Mouse (Mus musculus) left cerebral cortex, postnatal 25 days (tissue): ENCODE data around the gene Cuedc1. TPM values are rescaled to one million over a fixed set of nuclear protein-coding genes. Genes with fewer than 3 reads are reported as not detected.

ENCODE experiments used
- DNase-seq, 2 experiments: peaks; one replicate each; pipeline ENCODE4 v3.0.0; 2022; ENCODE audit warnings: low spot score in 2 of 2, mixed read lengths in 1 of 2
- intact Hi-C: fragments of 180-260 bp; cut with DNase I; formaldehyde crosslinking; loops from one replicate; pipeline ENCODE4 v1.15.1; 2025
- total RNA-seq, 2 experiments: library from RNA; stranded (reverse); gene quantifications; 2 replicates each; pipeline ENCODE4 v1.2.3; 2021

The Cuedc1 gene
- total RNA-seq, 2 experiments from 2014 or later, result 28.7 to 29.5 TPM

DNA sequence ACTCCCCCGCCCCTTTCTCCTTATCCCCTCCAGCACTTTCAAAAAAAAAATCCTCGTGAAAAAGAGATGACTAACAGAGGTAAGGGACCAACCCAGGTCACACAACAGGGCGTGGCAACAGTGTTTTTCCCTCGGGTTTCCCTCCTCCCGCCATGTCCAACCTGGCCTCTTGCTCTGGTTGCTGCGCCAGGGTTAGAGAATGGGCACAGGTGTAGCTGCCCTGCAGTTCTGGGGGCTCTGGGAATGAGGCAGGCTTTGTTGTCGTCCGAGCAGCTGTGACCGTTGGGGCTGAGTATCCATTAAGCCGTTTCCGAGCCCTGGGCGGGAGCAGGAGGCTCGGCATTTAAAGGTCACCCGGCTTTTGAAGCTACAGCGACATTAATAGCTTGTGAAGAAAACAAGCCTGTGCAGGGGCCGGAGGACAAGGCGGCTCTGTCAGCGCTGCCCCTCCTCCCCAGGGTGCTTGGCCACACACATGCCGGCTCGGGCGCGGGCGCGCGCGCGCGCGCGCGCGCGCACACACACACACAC lies 63.3 kb downstream of the Cuedc1 start:
- DNase-seq, result peak in 1 of 2 experiments; percentile 66
- intact Hi-C loops, result loop anchor here (5.0 kb wide), 1 partner anchor 64 kb away; the partner anchor contains the start of gene Cuedc1

DNA sequence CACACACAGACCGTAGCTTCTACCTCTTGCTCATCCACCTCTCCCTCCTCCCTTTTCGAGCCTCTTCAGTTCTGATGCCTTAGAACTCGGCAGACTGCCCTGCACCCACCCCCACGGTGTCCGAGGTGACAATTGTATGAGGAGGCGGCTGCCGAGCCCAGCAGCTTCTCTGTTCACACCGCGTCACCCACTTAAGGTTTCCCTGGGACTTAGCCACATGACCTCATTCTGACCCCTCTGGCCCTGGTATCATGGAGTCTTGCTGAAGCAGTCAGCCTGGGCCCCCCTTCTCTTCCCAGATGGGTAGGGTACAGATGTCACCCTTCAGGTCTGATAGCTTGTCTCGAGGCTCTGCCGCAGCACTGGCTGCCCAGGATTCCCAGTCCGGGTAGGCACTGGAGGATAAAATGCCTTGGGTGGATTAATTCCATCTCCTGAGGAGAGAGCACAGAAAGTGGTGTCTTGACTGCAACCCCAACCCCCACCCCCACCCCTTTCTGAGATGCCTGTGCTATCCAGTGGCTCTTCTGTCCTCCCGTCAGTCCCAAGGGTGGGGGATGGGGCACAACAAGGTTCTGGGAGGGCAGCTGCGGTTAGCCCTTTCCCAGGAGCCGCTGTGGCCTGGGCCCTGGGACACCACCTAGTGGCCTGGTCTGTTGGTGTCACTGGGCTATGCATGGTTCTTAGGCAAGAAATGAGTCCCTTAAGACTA lies 63.9 kb downstream of the Cuedc1 start:
- DNase-seq, result peak; percentile 72 to 80
- intact Hi-C loops, result loop anchor here (2.0 to 5.0 kb wide), 3 partner anchors 43 to 93 kb away; partner anchors contain the start of genes Cuedc1 and Vezf1

DNA sequence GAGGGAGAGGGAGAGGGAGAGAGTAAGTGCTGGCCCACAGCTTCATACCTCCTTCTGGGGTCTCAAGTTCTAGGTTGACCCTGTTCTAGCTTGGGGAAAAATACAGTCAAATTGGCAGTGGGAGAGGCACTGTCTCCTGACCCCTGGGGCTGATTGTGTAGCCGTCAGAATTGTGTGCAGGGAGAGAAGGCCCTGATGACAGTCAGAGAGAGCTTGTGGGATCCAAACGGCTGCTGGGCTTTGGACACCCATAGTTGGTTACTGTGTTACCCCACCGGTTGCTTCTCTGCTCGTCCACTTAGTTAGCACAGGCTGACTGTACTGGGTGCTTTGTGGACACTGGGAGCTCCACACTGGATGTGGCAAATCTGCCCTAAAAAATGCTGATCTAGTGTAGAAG lies 64.9 kb downstream of the Cuedc1 start:
- no peak for DNase-seq
- intact Hi-C loops, result loop anchor here (2.0 to 5.0 kb wide), 3 partner anchors 44 to 94 kb away; partner anchors contain the start of genes Cuedc1 and Vezf1

DNA sequence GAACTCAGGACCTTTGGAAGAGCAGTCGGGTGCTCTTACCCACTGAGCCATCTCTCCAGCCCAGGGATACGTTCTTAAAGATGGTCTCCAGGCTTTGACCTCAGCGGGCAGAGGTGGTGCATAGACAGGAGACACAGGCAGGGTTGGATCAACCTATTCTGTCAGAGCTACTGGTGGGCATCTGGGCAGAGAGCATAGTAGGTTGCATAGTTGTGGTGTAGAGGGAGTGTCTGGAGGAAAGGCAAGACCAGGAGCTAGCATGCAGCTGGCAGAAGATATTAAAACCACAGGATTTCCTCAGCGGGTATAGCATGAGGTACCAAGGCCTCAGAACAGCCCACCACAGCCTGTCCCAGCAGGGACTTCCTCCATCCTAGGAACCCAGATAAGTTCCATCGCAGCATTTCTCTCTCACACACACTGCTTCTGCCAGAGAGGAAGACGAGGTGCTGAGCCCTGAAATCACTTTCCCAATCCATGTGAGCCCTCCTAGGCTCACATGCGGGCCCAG lies 66.4 kb downstream of the Cuedc1 start:
- no peak for DNase-seq
- intact Hi-C loops, result loop anchor here (5.0 kb wide), 1 partner anchor 67 kb away; the partner anchor contains the start of gene Cuedc1

DNA sequence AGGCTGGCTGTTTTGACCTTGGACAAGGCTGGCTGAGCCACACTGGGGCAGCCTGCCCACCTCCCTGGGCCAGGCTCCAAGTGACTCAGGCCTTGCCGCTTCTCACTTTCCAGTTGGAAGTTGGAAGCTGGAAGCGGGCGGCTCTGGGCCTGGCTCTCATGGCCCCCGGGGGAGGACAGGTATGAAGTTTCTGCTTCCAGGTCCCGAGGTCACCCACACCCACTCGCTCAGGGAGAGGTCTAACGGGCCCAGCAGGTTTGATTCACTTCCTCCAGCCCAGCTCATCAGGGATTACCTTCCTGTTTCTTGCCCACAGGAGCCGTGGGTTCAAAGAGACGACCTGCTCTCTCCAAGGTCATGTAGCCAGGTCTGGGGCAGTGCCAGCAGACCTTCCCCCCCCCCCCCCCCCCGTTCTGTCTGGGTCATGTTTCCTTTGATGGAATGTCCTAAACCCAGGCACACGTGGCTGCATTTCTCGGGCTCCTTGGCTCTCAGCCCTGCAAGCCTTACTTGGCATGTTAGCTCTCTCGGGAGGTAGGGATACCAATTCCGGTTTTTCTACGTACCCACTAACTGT lies 67.0 kb downstream of the Cuedc1 start:
- intact Hi-C loops, result loop anchor here (5.0 kb wide), 1 partner anchor 68 kb away; the partner anchor contains the start of gene Cuedc1
- DNase-seq, result peak in 1 of 2 experiments; percentile 40

DNA sequence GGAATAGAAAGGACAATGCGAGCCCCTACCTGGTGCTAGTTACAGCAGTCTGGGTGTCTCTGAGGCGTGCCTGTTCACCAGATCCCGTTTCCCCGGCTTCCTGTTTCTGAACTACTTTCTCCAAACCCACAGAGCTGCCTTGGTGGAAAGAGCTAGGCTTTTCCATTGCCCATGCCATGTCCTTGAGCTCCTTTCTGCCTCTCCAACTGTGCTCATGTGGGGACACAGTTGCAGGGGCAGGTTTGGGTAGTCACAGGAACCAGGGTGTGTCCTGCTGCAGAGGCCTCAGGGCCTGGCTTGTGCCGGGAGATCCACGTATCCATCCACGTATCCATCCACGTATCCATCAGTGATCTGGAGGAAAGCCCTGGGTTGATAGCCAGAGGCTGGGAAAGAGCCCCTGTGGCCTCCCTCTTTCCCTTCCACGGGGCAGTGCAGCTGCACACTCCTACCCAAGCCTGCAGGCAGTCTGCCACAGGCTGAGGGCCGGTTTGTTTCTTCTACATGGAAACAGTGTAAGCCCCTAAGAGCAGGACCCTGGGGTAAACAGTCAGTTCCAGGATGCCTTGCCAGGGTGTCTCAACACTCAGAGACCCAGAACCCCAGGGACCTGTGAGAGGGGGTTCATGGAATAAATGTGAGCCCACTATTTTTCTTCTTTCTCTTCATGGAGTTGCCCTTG lies 68.0 kb downstream of the Cuedc1 start:
- intact Hi-C loops, result no loop called here
- no peak for DNase-seq

DNA sequence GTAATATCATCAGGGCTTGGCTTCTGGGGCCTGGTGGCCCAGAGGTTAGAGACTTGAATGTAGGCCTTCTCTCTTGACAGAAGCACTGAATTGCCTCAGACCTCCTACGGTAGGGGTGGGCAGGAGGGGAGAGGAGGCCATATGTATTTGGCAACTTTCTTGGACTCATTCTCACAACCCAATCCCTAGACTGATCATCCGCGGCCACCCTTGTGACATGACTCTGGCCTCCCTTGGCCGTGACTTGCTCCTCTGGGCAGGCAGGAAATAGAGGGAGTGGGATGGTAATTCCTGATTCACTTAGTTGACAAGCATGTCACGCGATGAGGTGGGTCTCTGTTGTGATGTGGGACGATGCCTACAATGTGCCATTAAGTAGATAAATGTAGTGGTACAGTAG lies 68.6 kb downstream of the Cuedc1 start:
- intact Hi-C loops, result no loop called here
- no peak for DNase-seq

DNA sequence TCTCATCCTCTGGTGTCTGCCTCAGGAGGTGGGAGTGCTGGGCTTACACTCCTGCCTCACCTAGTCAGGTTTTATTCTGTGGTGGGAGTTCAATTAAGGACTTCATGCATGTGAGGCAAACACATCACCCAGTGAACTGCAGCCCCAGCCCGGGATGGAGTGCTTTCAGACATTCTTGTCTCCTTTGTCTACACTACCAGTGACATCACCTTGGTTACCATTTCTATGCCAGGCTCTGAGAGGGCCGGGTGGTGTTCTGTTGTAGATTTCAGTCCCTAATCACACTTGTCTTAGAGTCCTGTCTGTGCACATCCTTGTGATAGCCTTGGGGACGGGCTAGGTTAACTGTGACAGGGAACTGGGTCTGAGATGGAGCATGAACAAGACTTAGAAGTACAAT lies 70.8 kb downstream of the Cuedc1 start:
- no peak for DNase-seq
- intact Hi-C loops, result no loop called here

DNA sequence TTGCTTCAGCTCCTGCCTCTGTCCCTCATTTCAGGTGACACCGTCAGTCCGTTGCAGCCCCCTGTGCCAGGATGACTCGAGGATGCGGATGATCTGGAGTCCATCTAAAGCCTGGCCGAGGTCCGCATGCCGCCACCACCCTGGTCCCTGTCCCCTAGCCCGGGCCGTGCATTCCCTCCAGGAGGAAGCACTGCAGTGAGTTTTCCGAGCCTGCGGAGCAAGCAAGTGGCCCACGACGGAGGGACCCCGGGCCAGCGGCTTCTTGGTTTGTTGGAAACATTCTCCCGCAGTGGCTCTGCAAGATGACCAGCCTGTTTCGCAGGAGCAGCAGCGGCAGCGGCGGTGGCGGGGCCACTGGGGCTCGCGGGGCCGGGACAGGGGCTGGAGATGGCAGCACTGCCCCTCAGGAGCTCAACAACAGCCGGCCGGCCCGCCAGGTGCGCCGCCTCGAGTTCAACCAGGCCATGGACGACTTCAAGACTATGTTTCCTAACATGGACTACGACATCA lies 71.7 kb downstream of the Cuedc1 start:
- intact Hi-C loops, result no loop called here

DNA sequence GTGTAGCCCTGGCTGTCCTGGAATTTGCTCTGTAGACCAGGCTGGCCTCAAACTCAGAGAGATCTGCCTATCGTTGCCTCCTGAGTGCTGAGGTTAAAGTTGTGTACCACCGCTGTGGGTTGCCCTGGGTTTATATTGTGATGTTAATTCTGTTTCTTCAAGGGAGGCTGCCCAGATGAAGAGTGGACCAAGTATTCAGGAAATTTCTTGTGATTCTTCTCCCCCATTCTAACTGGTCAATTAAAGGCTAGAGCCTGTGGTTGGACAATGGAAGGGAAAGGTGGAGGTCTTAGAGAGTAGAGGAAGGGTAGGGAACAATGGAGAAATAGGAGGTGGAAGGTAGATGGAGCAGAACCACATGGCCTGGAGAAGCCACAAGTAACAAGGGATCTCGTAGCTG lies 72.7 kb downstream of the Cuedc1 start:
- intact Hi-C loops, result no loop called here
- DNase-seq, result no peak

More for the DNA sequence above, 71.7 kb downstream of the Cuedc1 start:
- DNase-seq, result no peak

DNA sequence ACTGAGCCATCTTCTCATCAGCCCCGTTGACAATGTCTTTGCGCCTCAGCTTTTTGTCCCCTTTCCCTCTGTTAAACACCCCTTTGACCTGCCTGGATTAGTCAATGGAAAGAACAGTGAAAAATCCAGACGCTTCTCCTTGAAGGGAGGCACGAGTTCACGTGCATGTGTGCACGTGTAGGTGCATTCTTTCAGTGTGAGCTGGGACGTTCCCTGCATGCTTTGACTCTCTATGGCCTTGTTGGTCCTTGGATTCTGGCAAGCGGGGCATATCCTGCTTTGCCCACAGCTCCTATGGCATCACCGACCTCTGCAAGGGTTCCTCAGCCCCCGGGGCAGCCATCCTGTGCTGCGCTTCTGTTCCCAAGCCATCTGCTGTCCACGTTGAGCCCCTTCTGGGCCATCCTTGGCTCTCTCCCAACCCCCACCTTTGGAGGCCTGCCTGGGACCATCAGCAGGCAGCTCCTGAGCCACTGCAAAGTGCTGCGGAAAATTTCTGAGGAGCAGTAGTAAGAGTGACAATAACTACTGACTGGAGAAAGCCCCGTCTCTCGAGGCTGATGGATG lies 74.1 kb downstream of the Cuedc1 start:
- DNase-seq, result no peak
- intact Hi-C loops, result no loop called here

DNA sequence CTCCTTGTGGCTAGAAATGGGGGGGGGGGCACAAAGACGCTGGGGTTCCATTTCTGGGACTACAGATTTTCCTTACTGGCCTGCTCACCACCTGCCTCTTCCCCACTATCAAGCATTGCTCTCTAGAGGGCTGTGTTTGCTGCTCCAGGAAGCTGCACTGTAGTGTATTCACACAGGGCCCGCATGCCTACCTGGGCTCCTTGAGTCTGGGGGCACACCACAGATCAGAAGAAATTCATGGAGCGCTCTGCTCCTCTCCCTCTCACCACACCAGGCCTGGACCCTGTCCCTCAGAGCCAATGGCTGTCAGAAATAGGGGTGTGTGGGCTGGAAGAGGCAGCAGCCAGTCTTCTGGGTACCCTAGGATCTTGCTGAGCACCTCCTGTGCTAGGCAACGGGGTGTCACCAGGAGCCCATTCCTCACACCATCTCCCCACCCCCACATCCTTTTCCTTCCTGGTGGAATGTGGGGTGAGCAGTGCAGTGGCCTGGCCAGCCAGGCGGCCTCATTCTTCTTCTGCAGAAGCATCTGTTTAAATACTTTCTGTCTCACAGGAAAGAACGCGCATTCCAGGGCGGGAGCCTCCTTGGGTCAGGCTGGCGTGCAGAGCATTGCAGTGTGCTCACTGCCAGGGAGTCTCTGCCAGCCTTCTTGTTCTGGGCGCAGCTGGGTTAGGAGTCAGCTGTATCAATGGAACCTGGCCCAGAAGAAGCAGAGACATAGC lies 74.9 kb downstream of the Cuedc1 start:
- peak in 1 of 2 experiments; percentile 29 for DNase-seq
- intact Hi-C loops, result no loop called here

DNA sequence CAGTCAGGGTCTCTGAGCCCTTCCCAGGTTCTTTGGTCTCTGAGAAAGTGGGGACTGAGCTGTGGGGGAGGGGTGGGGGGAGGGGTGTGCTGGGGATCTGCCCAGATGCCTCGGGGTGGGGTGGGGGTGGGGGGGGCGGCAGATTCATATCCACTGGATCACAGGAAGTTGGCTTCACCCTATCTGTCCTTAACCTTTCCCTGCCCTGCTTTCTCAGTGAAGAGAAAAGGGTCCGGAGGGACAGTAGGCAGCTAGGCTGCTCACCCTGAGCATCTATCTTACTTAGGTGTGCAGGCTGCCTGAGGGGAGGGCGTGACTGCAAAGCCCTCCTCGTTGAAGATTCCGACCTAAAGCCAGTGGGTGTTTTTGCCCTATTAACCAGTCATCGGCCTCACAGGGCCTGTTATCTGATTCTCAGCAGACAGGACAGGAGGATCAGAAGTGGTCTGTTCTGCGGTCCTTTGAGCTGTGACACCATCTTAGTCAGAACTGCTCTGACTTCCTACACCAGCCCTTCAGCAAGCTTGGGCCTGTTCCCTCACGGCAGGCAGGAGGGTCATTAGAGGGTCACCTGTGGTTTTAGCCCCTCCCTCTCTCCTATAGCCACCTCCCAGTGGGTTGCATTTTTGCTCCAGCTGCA lies 75.6 kb downstream of the Cuedc1 start:
- DNase-seq, result no peak
- intact Hi-C loops, result no loop called here

DNA sequence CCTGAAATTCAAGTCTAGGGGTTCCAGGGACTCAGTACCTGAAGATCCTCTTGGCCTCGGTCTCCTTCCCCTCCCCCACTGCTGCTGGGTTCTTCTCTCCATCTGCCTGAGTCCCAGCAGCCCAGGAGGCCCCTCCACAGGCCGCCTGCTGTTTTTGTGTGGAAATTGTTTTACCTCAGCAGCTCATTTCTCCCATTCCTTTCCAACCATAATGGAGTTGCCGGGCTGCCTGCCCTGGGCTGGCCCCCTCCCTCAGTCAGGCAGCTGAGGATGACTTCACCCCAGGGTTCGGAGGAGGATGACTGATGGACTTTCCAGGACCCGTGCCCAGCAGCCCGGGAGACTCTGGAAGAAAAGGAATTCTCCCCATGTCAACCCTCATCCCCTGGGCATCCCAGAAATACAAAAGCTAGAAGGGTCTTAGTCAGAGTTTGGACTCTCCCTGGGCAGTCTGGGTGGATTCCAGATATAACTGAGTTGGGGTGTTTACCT lies 82.7 kb downstream of the Cuedc1 start:
- intact Hi-C loops, result no loop called here
- no peak for DNase-seq

DNA sequence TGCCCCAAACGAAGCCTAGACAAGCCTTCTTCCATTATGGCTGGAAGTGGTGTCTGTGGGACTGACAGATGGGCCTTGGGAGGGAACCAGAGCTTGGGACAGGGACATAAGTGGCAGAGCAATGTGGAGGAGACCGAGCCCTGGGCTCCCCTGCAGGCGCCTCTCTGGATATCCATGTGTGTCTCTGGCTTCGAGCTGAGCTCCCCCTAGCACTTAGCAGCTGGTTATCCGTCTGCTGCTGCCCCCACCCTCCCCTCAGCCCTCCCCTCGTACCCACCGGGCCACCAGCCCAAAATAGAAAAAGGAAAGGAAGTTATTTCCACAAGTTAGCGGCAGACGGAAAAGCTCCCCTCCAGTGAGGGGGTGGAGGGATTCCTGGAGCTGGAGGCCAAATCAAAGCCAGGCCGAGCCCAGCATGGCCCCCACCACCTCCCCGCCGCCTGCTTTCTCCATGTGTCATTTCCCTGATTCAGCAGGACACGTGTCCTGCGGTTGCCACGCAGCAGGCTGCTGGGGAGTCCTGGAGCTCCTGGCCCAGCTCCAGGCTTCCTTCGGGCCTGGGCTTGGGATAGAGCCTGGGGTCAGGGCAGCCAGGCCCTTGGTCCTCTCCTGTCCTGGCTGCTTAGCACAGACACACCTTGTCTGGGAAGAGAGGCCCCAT lies 83.2 kb downstream of the Cuedc1 start:
- peak in 1 of 2 experiments; percentile 58 for DNase-seq
- intact Hi-C loops, result no loop called here

DNA sequence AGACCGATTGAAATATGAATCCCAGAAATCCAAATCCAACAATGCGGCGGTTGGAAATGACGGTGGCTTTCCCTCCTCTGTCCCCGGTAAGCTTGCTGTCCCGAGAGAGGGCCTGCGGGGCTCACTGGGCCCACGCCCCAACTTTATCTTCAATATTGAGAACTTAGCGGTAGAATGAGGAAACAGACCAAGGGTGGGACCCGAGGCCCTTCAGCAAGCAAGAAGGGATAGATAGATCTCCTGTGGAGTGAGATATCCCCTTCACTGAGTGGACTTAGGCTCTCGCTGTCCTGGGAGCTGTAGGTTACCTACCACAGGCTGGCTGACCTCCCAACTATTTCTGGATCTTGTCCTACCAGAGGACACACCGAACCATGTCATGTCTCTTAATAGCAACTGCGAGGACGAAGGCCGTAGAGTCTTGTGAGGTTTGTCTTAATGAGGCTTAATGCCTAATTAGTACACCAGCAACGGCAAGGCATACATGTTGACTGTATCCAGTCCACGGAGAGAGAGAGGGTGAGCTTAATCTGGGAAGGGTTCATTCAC lies 86.8 kb downstream of the Cuedc1 start:
- intact Hi-C loops, result no loop called here
- DNase-seq, result no peak
